15 mouse cellular contexts compared by ENCODE assay signal in the genomic region with DNA sequence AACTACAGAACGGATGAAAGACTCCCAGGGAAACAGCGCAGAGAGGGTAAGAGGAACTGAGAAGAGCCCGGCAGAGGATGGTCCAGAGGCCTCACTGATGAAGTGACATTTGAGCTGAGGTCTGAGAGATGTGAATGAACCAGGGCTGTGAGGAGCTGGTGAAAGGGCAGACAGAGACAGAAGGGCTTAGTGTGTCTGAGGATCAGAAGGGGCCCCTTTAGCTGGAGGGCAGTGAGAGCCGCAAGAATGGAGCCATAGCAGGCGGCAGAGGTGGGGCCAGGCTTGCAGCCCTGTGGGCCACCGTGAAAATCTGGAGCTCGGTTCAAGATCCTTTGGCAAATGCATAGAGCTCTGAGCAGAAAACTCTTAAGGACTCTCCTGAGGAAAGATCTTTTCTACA. TPM values are rescaled to one million over a fixed set of nuclear protein-coding genes. Genes with fewer than 3 reads are reported as not detected.
A peak's percentile ranks its signal among the peaks of the same experiment; 100 is the strongest.
DNase-seq lines count a peak whose midpoint lies in the region; ATAC-seq lines count a peak whose summit lies in the region.
"Had no signal": no experiment of that assay in that cellular context is flagged by ENCODE, and none has a peak within 500 bp of the region (broad histone marks: within the 10 kb centered on the region; RNA-seq: fewer than 3 reads in every experiment).

No protein-coding gene starts in this region.

- no peak overlapping the region for H3K9ac ChIP-seq in hindbrain, embryonic 14.5 days
- no peak overlapping the region for H3K9ac ChIP-seq in neural tube, embryonic 15.5 days (replicated peaks)
- no peak overlapping the region for H3K9ac ChIP-seq in embryonic facial prominence, embryonic 12.5 days
- 0 out of 2 replicates have a peak overlapping the region, but pooled peaks have one; percentile 26 for H3K9ac ChIP-seq in neural tube, embryonic 13.5 days
- H3K9ac ChIP-seq in intestine, embryonic 15.5 days = no peak overlapping the region
- H3K9ac ChIP-seq: liver, postnatal 0 days had no signal

- H3K27me3 ChIP-seq in hindbrain, embryonic 10.5 days (ENCODE audit: insufficient read depth, poor library complexity, severe bottlenecking) = no peaks in the 10 kb centered on the region
- no peaks in the 10 kb centered on the region for H3K27me3 ChIP-seq in hindbrain, embryonic 14.5 days (ENCODE audit: control insufficient read depth, insufficient read depth, low read length)
- no peaks in the 10 kb centered on the region for H3K27me3 ChIP-seq in neural tube, embryonic 15.5 days (replicated peaks)
- no peaks in the 10 kb centered on the region for H3K27me3 ChIP-seq in embryonic facial prominence, embryonic 12.5 days
- no peaks in the 10 kb centered on the region for H3K27me3 ChIP-seq in neural tube, embryonic 13.5 days
- no peaks in the 10 kb centered on the region for H3K27me3 ChIP-seq in intestine, embryonic 15.5 days (replicated peaks)

- no peak overlapping the region for H3K4me2 ChIP-seq in hindbrain, embryonic 14.5 days (replicated peaks)
- H3K4me2 ChIP-seq in neural tube, embryonic 15.5 days = no peak overlapping the region
- H3K4me2 ChIP-seq in embryonic facial prominence, embryonic 12.5 days (replicated peaks) = peak overlapping the region; percentile 19
- no peak overlapping the region for H3K4me2 ChIP-seq in neural tube, embryonic 13.5 days
- no peak overlapping the region for H3K4me2 ChIP-seq in intestine, embryonic 15.5 days (replicated peaks)

- H3K27ac ChIP-seq in hindbrain, embryonic 10.5 days = peak overlapping the region; percentile 67
- H3K27ac ChIP-seq in hindbrain, embryonic 14.5 days = no peak overlapping the region
- H3K27ac ChIP-seq in neural tube, embryonic 15.5 days (replicated peaks) = no peak overlapping the region
- H3K27ac ChIP-seq in embryonic facial prominence, embryonic 12.5 days = peak overlapping the region; percentile 41; the same call in 1 of the 2 replicates
- no peak overlapping the region for H3K27ac ChIP-seq in neural tube, embryonic 13.5 days (replicated peaks)
- no peak overlapping the region for H3K27ac ChIP-seq in intestine, embryonic 15.5 days
- H3K27ac ChIP-seq: left cerebral cortex, adult 2 months had no signal

- WGBS in hindbrain, embryonic 10.5 days = 6% methylated on average over 7 of the region's 7 CpGs
- 9% methylated on average over 7 of the region's 7 CpGs for WGBS in hindbrain, embryonic 14.5 days
- WGBS in neural tube, embryonic 15.5 days = 13% methylated on average over 7 of the region's 7 CpGs
- 6% methylated on average over 7 of the region's 7 CpGs for WGBS in embryonic facial prominence, embryonic 12.5 days
- 8% methylated on average over 7 of the region's 7 CpGs for WGBS in neural tube, embryonic 13.5 days
- 41% methylated on average over 7 of the region's 7 CpGs for WGBS in intestine, embryonic 15.5 days

- peak overlapping the region; percentile 6; the same call in 1 of the 2 replicates for H3K4me3 ChIP-seq in hindbrain, embryonic 10.5 days
- no peak overlapping the region for H3K4me3 ChIP-seq in hindbrain, embryonic 14.5 days (replicated peaks; ENCODE audit: low read length)
- H3K4me3 ChIP-seq in neural tube, embryonic 15.5 days (replicated peaks) = no peak overlapping the region
- H3K4me3 ChIP-seq in embryonic facial prominence, embryonic 12.5 days = no peak overlapping the region
- H3K4me3 ChIP-seq in neural tube, embryonic 13.5 days = no peak overlapping the region
- H3K4me3 ChIP-seq in intestine, embryonic 15.5 days (replicated peaks) = no peak overlapping the region
- H3K4me3 ChIP-seq: left cerebral cortex, adult 2 months; myocyte had no signal

- H3K9me3 ChIP-seq in hindbrain, embryonic 10.5 days = no peaks in the 10 kb centered on the region
- no peaks in the 10 kb centered on the region for H3K9me3 ChIP-seq in hindbrain, embryonic 14.5 days (ENCODE audit: control insufficient read depth, low read length)
- H3K9me3 ChIP-seq in neural tube, embryonic 15.5 days (replicated peaks) = no peaks in the 10 kb centered on the region
- H3K9me3 ChIP-seq in embryonic facial prominence, embryonic 12.5 days = no peaks in the 10 kb centered on the region
- no peaks in the 10 kb centered on the region; the same call in 1 of the 2 replicates for H3K9me3 ChIP-seq in neural tube, embryonic 13.5 days
- no peaks in the 10 kb centered on the region for H3K9me3 ChIP-seq in intestine, embryonic 15.5 days

- no peaks in the 10 kb centered on the region for H3K36me3 ChIP-seq in hindbrain, embryonic 10.5 days
- H3K36me3 ChIP-seq in hindbrain, embryonic 14.5 days (replicated peaks; ENCODE audit: control insufficient read depth, insufficient read depth) = no peaks in the 10 kb centered on the region
- H3K36me3 ChIP-seq in neural tube, embryonic 15.5 days = no peaks in the 10 kb centered on the region
- H3K36me3 ChIP-seq in embryonic facial prominence, embryonic 12.5 days = no peaks in the 10 kb centered on the region
- H3K36me3 ChIP-seq in neural tube, embryonic 13.5 days = no peaks in the 10 kb centered on the region
- H3K36me3 ChIP-seq in intestine, embryonic 15.5 days = no peaks in the 10 kb centered on the region

- ATAC-seq in hindbrain, embryonic 14.5 days (ENCODE audit: low FRiP score) = no peak
- ATAC-seq in neural tube, embryonic 15.5 days (ENCODE audit: low FRiP score) = no peak
- ATAC-seq in embryonic facial prominence, embryonic 12.5 days (ENCODE audit: insufficient number of reproducible peaks, insufficient read depth, low FRiP score, low TSS enrichment) = peak; percentile 22; the same call in 1 of the 2 replicates
- ATAC-seq in neural tube, embryonic 13.5 days (ENCODE audit: low read depth) = no peak
- ATAC-seq in intestine, embryonic 15.5 days = no peak
- ATAC-seq: liver, postnatal 0 days had no signal

- DNase-seq in hindbrain, embryonic 10.5 days (ENCODE audit: low spot score) = peak; percentile 63
- no peak for DNase-seq in hindbrain, embryonic 14.5 days (ENCODE audit: low spot score)
- peak; percentile 28 for DNase-seq in neural tube, embryonic 10.5 days (ENCODE audit: extremely low spot score, low spot score)
- DNase-seq in lung, postnatal 4 days = no peak
- DNase-seq: cerebellum, adult 11-12 months; gastrocnemius, postnatal 25 days; heart, postnatal 14 days; kidney, adult 2 months; liver, postnatal 0 days had no signal

- peaks cover 26% of the 10 kb centered on the region for H3K4me1 ChIP-seq in hindbrain, embryonic 10.5 days (replicated peaks)
- no peaks in the 10 kb centered on the region for H3K4me1 ChIP-seq in hindbrain, embryonic 14.5 days (replicated peaks; ENCODE audit: control insufficient read depth, insufficient read depth, low read length)
- peaks cover 3% of the 10 kb centered on the region; the same call in 1 of the 2 replicates for H3K4me1 ChIP-seq in neural tube, embryonic 15.5 days
- H3K4me1 ChIP-seq in embryonic facial prominence, embryonic 12.5 days = peaks cover 40% of the 10 kb centered on the region
- H3K4me1 ChIP-seq in neural tube, embryonic 13.5 days (replicated peaks) = peaks cover 17% of the 10 kb centered on the region
- no peaks in the 10 kb centered on the region for H3K4me1 ChIP-seq in intestine, embryonic 15.5 days (replicated peaks)

RNA-seq across cellular contexts. Expression of gene Metap1d, which starts 26.8 kb away (rescaled TPM):
- 26.1 and 27.2 TPM in 2 replicates for polyA plus RNA-seq in hindbrain, embryonic 10.5 days (2016; fragmentation: Nextera tagmentation; extraction: Ambion mirVana)
- polyA plus RNA-seq in hindbrain, embryonic 14.5 days (2014; fragmentation: Nextera tagmentation; extraction: Ambion mirVana) = 30.9 and 32.7 TPM in 2 replicates
- polyA plus RNA-seq in neural tube, embryonic 15.5 days (2015; fragmentation: Nextera tagmentation; extraction: Ambion mirVana) = 32.8 and 33.4 TPM in 2 replicates
- 46.8 and 48.7 TPM in 2 replicates for polyA plus RNA-seq in embryonic facial prominence, embryonic 12.5 days (2016; fragmentation: Nextera tagmentation; extraction: Ambion mirVana)
- 32.7 and 37.6 TPM in 2 replicates for polyA plus RNA-seq in neural tube, embryonic 13.5 days (2015; fragmentation: Nextera tagmentation; extraction: Ambion mirVana)
- polyA plus RNA-seq in intestine, embryonic 15.5 days (2015; fragmentation: Nextera tagmentation; extraction: Ambion mirVana) = 31.9 and 32.9 TPM in 2 replicates

RNA-seq across cellular contexts. Expression of gene Dlx1, which starts 48.0 kb away (rescaled TPM):
- 6.4 and 9.9 TPM in 2 replicates for polyA plus RNA-seq in hindbrain, embryonic 10.5 days (2016; fragmentation: Nextera tagmentation; extraction: Ambion mirVana)
- 0.52 TPM in 1 of 2 replicates, not detected in the other for polyA plus RNA-seq in hindbrain, embryonic 14.5 days (2014; fragmentation: Nextera tagmentation; extraction: Ambion mirVana)
- polyA plus RNA-seq in neural tube, embryonic 15.5 days (2015; fragmentation: Nextera tagmentation; extraction: Ambion mirVana) = 0.13 and 1.3 TPM in 2 replicates
- 65.4 and 87.0 TPM in 2 replicates for polyA plus RNA-seq in embryonic facial prominence, embryonic 12.5 days (2016; fragmentation: Nextera tagmentation; extraction: Ambion mirVana)
- polyA plus RNA-seq in neural tube, embryonic 13.5 days (2015; fragmentation: Nextera tagmentation; extraction: Ambion mirVana) = 0.77 and 1.3 TPM in 2 replicates
- polyA plus RNA-seq in intestine, embryonic 15.5 days (2015; fragmentation: Nextera tagmentation; extraction: Ambion mirVana) = 7.1 and 7.8 TPM in 2 replicates

Comparison
In these comparisons a context has a peak if more than half of its experiments do, and no peak if none do; other contexts are left out.
1. DNase-seq: peak in hindbrain, embryonic 10.5 days (single experiment) and neural tube, embryonic 10.5 days (single experiment); none in hindbrain, embryonic 14.5 days (single experiment) and lung, postnatal 4 days (0 of 2).
2. H3K27ac ChIP-seq: peak in hindbrain, embryonic 10.5 days (single experiment) and embryonic facial prominence, embryonic 12.5 days (single experiment); none in hindbrain, embryonic 14.5 days (single experiment), neural tube, embryonic 15.5 days (single experiment), neural tube, embryonic 13.5 days (single experiment) and intestine, embryonic 15.5 days (single experiment).